Mouse (Mus musculus): ENCODE data around the gene Gm6525.

The Gm6525 gene

GRCm38 (mm10) chr3:84211340-84211875 lies 37.5 kb downstream of the Gm6525 start:
- Histone ChIP-seq H3K27me3 (ENCODE audit: insufficient read depth, low read length) (no peaks in the 10 kb centered on the region), H3K4me1 (replicated peaks; ENCODE audit: low read depth, low read length) (peaks cover 63% of the 10 kb centered on the region), H3K9me3 (ENCODE audit: low read length) (0 out of 2 replicates have a peak, but pooled peaks cover 6% of the 10 kb centered on the region), H3K4me3 (replicated peaks; ENCODE audit: low read length) (no peak overlapping the region), H3K36me3 (ENCODE audit: insufficient read depth, low read length) (no peaks in the 10 kb centered on the region)
- TF ChIP-seq NANOG (IDR thresholded peaks at IDR 0.05; ENCODE audit: borderline replicate concordance, low read length) (no peak), CTCF (conservative IDR thresholded peaks at IDR 0.05; ENCODE audit: low read length) (no peak), POU5F1 (IDR thresholded peaks at IDR 0.05; ENCODE audit: borderline replicate concordance, low read length) (no peak)

- no peaks in the 10 kb centered on the region for H3K36me3 ChIP-seq (ENCODE audit: insufficient read depth, low read length)
- no peaks in the 10 kb centered on the region for H3K27me3 ChIP-seq (ENCODE audit: insufficient read depth, low read length)
- 0 out of 2 replicates have a peak, but pooled peaks cover 6% of the 10 kb centered on the region for H3K9me3 ChIP-seq (ENCODE audit: low read length)
- TF ChIP-seq NANOG (IDR thresholded peaks at IDR 0.05; ENCODE audit: borderline replicate concordance, low read length) (no peak), CTCF (conservative IDR thresholded peaks at IDR 0.05; ENCODE audit: low read length) (no peak), POU5F1 (IDR thresholded peaks at IDR 0.05; ENCODE audit: borderline replicate concordance, low read length) (no peak)
- no peak overlapping the region for H3K4me3 ChIP-seq (replicated peaks; ENCODE audit: low read length)
- peaks cover 67% of the 10 kb centered on the region for H3K4me1 ChIP-seq (replicated peaks; ENCODE audit: low read depth, low read length)
These were observed 40.6 kb downstream of the Gm6525 start for GRCm38 (mm10) chr3:84214501-84214900.

DNA sequence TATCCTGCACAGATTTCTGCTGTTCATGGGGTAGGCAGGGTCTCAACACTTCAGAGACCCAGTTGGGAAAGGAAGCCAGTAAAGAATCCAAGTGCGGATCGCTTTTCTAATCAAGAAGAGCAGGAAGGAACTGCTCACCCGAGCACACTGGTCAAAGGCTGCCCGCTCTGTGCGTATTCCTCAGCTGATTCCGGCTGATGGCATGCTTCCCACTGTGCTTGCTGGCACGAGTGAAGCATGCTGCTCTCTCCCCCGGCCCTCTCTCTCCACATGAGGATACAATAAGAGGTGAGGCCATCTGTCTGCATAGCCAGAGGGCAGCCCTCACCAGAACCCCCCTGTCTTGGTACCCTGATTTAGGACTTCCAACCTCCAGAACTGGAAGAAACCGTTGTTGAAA lies 41.3 kb downstream of the Gm6525 start:
- TF ChIP-seq CTCF (conservative IDR thresholded peaks at IDR 0.05; ENCODE audit: low read length) (no peak), NANOG (IDR thresholded peaks at IDR 0.05; ENCODE audit: borderline replicate concordance, low read length) (no peak), POU5F1 (IDR thresholded peaks at IDR 0.05; ENCODE audit: borderline replicate concordance, low read length) (no peak)
- Histone ChIP-seq H3K4me1 (replicated peaks; ENCODE audit: low read depth, low read length) (peaks cover 67% of the 10 kb centered on the region), H3K4me3 (replicated peaks; ENCODE audit: low read length) (no peak overlapping the region)

GRCm38 (mm10) chr3:84215743-84216360 lies 41.9 kb downstream of the Gm6525 start:
- TF ChIP-seq POU5F1 (IDR thresholded peaks at IDR 0.05; ENCODE audit: borderline replicate concordance, low read length) (no peak), CTCF (conservative IDR thresholded peaks at IDR 0.05; ENCODE audit: low read length) (no peak), NANOG (IDR thresholded peaks at IDR 0.05; ENCODE audit: borderline replicate concordance, low read length) (no peak)
- Histone ChIP-seq H3K4me3 (replicated peaks; ENCODE audit: low read length) (no peak overlapping the region), H3K27me3 (ENCODE audit: insufficient read depth, low read length) (no peaks in the 10 kb centered on the region), H3K36me3 (ENCODE audit: insufficient read depth, low read length) (no peaks in the 10 kb centered on the region), H3K9me3 (ENCODE audit: low read length) (0 out of 2 replicates have a peak, but pooled peaks cover 6% of the 10 kb centered on the region), H3K4me1 (replicated peaks; ENCODE audit: low read depth, low read length) (peaks cover 67% of the 10 kb centered on the region)

More for the DNA sequence above, 41.3 kb downstream of the Gm6525 start:
- Histone ChIP-seq H3K9me3 (ENCODE audit: low read length) (0 out of 2 replicates have a peak, but pooled peaks cover 6% of the 10 kb centered on the region), H3K36me3 (ENCODE audit: insufficient read depth, low read length) (no peaks in the 10 kb centered on the region), H3K27me3 (ENCODE audit: insufficient read depth, low read length) (no peaks in the 10 kb centered on the region)

DNA sequence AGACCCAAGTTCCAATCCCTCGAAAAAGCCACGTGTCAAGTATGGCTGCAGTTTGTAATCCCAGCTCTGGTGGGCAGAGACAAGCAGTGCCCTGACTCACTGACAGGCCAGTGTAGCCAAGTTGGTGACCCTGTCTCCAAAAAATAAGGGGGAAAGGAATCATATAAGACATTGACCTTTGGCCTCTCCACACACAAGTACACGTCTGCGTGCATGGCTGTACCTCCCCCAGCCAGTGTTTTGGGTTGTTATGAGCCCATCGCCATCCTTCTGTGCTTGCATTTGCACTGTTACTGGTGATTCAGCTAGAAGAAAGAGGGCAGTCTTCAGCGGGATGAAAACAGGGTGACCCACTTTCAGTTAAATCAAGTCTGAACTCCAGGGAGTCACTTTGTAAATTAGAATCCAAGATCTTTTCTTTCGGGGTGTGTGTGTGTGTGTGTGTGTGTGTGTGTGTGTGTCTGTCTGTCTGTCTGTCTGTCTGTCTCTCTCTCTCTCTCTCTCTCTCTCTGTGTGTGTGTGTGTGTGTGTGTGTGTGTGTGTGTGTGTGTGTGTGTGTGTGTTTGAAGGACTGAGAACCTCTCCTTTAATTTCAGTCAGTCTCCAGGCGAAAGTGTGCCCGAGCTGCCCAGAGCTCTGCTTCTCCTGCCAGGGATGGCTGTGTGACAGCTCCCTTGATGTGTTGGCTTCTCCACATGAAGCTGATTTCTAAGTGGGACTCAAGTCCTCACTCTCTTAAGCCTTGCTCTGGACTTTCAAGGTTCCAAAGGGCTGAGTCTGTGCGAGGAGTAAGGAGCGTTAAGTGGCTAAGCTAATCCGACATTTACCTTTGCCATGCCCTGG lies 43.4 kb downstream of the Gm6525 start:
- no peak for TF ChIP-seq NANOG (IDR thresholded peaks at IDR 0.05; ENCODE audit: borderline replicate concordance, low read length)
- no peak for TF ChIP-seq POU5F1 (IDR thresholded peaks at IDR 0.05; ENCODE audit: borderline replicate concordance, low read length)
- TF ChIP-seq CTCF (conservative IDR thresholded peaks at IDR 0.05; ENCODE audit: low read length): no peak

GRCm38 (mm10) chr3:84217961-84218351 lies 44.1 kb downstream of the Gm6525 start:
- peaks cover 65% of the 10 kb centered on the region for H3K4me1 ChIP-seq (replicated peaks; ENCODE audit: low read depth, low read length)
- H3K27me3 ChIP-seq (ENCODE audit: insufficient read depth, low read length): no peaks in the 10 kb centered on the region
- TF ChIP-seq POU5F1 (IDR thresholded peaks at IDR 0.05; ENCODE audit: borderline replicate concordance, low read length) (no peak), CTCF (conservative IDR thresholded peaks at IDR 0.05; ENCODE audit: low read length) (no peak), NANOG (IDR thresholded peaks at IDR 0.05; ENCODE audit: borderline replicate concordance, low read length) (no peak)
- H3K9me3 ChIP-seq (ENCODE audit: low read length): 0 out of 2 replicates have a peak, but pooled peaks cover 6% of the 10 kb centered on the region
- H3K36me3 ChIP-seq (ENCODE audit: insufficient read depth, low read length): no peaks in the 10 kb centered on the region
- H3K4me3 ChIP-seq (replicated peaks; ENCODE audit: low read length): no peak overlapping the region

More for the DNA sequence above, 43.4 kb downstream of the Gm6525 start:
- Histone ChIP-seq H3K4me3 (replicated peaks; ENCODE audit: low read length) (no peak overlapping the region), H3K9me3 (ENCODE audit: low read length) (0 out of 2 replicates have a peak, but pooled peaks cover 6% of the 10 kb centered on the region), H3K27me3 (ENCODE audit: insufficient read depth, low read length) (no peaks in the 10 kb centered on the region), H3K36me3 (ENCODE audit: insufficient read depth, low read length) (no peaks in the 10 kb centered on the region), H3K4me1 (replicated peaks; ENCODE audit: low read depth, low read length) (peaks cover 69% of the 10 kb centered on the region)

- TF ChIP-seq POU5F1 (IDR thresholded peaks at IDR 0.05; ENCODE audit: borderline replicate concordance, low read length) (no peak), NANOG (IDR thresholded peaks at IDR 0.05; ENCODE audit: borderline replicate concordance, low read length) (no peak), CTCF (conservative IDR thresholded peaks at IDR 0.05; ENCODE audit: low read length) (no peak)
- no peak overlapping the region for H3K4me3 ChIP-seq (replicated peaks; ENCODE audit: low read length)
- H3K9me3 ChIP-seq (ENCODE audit: low read length): 0 out of 2 replicates have a peak, but pooled peaks cover 6% of the 10 kb centered on the region
- H3K4me1 ChIP-seq (replicated peaks; ENCODE audit: low read depth, low read length): peaks cover 65% of the 10 kb centered on the region
- no peaks in the 10 kb centered on the region for H3K36me3 ChIP-seq (ENCODE audit: insufficient read depth, low read length)
- H3K27me3 ChIP-seq (ENCODE audit: insufficient read depth, low read length): no peaks in the 10 kb centered on the region
These were observed 44.6 kb downstream of the Gm6525 start for GRCm38 (mm10) chr3:84218498-84218897.

GRCm38 (mm10) chr3:84219166-84219710 lies 45.3 kb downstream of the Gm6525 start:
- Histone ChIP-seq H3K9me3 (ENCODE audit: low read length) (0 out of 2 replicates have a peak, but pooled peaks cover 6% of the 10 kb centered on the region), H3K4me3 (replicated peaks; ENCODE audit: low read length) (peak overlapping the region; percentile 74; the same call in 1 of the 2 replicates), H3K4me1 (replicated peaks; ENCODE audit: low read depth, low read length) (peaks cover 65% of the 10 kb centered on the region), H3K27me3 (ENCODE audit: insufficient read depth, low read length) (no peaks in the 10 kb centered on the region), H3K36me3 (ENCODE audit: insufficient read depth, low read length) (no peaks in the 10 kb centered on the region)
- TF ChIP-seq NANOG (IDR thresholded peaks at IDR 0.05; ENCODE audit: borderline replicate concordance, low read length) (no peak), POU5F1 (IDR thresholded peaks at IDR 0.05; ENCODE audit: borderline replicate concordance, low read length) (no peak), CTCF (conservative IDR thresholded peaks at IDR 0.05; ENCODE audit: low read length) (no peak)

Measured in E14TG2a.4 (cell line).